Mouse (Mus musculus): ENCODE data around the gene Arid3a. TPM values are rescaled to one million over a fixed set of nuclear protein-coding genes. Genes with fewer than 3 reads are reported as not detected.

The Arid3a gene
- total RNA-seq, 2 experiments from 2014 or later, result 1.0 to 1.1 TPM

DNA sequence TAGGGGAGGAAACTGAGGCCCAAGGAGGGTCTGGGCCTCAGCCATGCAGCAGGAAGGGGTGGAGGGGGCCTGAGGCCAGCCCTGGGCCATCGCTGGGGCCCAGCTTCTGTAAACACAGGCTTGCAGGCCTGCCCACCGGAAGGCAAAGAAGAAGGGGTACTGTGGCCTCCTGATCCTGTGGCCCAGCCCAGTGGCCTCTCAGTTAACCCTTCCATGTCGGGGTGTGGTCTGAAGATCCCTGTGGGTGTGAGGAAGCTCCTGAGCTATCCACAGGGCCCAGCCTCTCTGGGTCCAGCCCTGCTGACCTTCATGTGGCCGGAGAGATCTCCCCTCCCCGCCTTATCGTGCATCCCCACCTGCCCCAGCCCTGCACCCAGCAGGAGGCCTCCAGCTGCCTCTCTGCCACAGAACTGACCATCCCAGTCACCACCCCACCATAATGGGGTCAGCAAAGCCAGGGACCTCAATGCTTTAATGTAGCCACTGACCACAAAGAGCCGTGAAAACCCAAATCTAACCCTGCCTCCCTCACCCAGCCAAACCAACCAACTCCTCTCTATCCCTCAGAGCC, 20.0 kb downstream of the Arid3a start:
- DNase-seq, result no peak

DNA sequence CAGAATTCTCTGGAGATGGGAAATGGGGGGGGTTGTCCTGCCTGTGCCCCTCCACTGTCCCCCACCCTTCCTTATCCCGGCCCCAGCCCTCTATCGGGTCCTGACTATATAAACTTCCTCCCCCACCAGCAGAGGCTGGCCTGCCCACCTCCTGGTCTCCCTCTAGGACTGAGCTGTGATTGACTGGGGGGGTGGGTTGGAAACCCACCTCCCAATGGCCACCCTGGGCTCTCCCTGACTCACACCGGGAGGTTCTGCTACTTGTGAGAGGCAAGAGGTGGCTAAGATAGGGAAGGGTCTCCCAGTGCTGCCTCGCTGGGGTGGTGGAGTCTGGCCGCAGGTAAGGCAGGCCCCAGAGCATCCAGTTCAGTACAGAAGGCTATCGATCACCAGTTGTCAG, 20.7 kb downstream of the Arid3a start:
- no peak for DNase-seq

GRCm38 (mm10) chr10:79949873-79950272, 23.0 kb downstream of the Arid3a start:
- DNase-seq, result no peak

DNA sequence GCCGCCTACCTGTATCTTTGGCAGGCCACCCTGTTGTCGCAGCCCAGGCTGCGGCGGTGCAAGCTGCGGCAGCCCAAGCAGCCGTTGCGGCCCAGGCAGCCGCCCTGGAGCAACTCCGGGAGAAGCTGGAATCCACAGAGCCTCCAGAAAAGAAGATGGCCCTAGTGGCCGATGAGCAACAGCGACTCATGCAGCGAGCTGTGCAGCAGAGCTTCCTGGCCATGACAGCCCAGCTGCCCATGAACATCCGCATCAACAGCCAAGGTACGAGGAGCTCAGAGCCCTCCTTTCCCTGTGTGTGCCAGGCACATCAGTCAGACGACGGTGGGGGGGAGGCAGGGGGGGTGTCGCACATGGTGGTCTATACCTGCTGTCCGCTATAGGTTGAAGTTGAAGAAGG, 23.8 kb downstream of the Arid3a start:
- no peak for DNase-seq

DNA sequence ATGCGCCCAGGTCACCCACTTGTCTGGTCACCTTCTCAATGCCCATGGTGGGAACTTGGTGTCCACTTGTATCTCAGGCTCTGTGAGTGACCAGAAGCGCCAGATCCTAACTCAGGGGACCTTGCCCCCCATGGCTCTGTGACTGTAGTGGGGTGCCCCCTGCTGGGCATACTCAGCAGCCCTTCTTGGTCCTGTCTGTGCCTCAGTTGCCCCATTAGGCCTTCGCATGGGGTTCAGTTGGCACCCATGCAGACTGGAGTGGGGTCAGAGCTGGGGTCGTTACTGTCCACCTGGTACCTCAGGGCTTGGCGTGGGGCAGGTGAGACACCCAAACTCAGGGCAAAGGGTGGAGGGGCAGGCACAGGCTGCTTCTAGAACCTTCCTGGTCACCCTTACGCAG, 27.1 kb downstream of the Arid3a start:
- DNase-seq, result peak in 1 of 2 experiments; percentile 59

- no peak for DNase-seq
These were observed 28.8 kb downstream of the Arid3a start for GRCm38 (mm10) chr10:79955691-79956090.

GRCm38 (mm10) chr10:79956643-79957154, 29.9 kb downstream of the Arid3a start:
- no peak for DNase-seq

- DNase-seq, result peak; percentile 85 to 94
These were observed 31.4 kb downstream of the Arid3a start for GRCm38 (mm10) chr10:79958140-79958816.

GRCm38 (mm10) chr10:79959412-79959811, 32.6 kb downstream of the Arid3a start:
- peak; percentile 52 to 77 for DNase-seq

DNA sequence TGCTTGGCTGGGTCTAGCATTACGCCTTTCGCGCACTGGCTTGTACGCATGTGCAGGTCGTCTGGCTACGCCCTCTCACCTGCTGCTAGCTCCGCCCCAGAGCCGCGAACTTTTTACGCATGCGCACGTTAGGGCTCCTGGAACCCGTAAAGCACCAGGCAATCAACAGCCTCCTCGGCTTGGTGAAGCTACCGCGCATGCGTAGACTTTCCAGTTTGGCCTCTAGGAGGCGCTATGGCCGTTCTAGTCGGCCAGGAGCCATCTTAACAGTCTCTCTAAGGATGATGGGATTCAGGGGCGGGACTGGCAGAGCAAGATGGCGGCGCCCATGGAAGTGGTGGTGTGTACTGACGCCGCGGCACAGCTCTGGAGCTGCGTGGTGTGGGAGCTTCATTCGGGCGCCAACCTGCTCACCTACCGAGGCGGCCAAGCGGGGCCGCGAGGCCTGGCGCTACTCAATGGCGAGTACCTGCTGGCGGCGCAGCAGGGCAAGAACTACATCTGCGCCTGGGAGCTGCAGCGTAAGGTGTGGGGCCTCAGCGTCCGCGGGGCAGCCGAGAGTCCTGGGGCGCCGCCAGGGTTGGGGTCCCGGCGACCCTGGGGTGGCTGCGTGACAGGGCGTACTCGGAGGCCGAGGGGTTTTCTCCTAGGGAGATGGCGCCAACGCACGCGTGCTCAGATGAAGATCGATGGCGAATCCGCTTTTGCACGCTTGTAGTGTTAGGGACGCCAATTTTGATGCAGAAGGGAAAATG, 33.2 kb downstream of the Arid3a start, which contains the start of gene Wdr18:
Wdr18 (plus strand) TSS at position 306 of the 755 bp plus-strand sequence.
- peak; percentile 99 for DNase-seq

DNA sequence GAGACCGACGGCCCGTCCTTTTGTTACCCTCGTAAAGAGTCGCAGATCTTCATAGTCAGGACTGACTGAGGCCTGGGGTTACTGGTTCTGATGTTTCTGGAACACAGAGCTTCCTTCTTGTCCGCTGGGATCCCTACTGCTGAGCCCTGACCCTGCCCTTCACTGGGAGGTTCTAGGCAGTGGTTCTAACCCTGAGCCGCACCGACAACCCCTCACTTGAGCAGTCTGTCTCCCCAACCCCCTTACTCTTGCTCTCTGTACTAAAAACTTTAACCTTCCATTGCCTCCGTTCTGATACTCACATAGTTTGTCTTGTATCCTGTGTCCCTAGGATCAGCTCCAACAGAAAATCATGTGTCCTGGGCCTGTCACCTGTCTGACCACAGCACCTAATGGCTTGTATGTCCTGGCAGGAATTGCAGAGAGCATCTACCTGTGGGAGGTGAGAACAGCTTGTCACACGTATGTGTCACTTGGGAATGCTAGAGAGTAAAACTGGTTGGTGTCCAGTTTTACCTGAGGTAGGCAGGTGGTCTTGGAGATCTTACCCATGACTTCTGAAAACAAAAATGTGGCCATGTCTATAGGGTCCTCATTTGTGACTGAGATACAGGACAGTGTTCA, 33.9 kb downstream of the Arid3a start:
- no peak for DNase-seq

GRCm38 (mm10) chr10:79964727-79965126, 37.9 kb downstream of the Arid3a start:
- no peak for DNase-seq

- DNase-seq, result no peak
These were observed 38.5 kb downstream of the Arid3a start for GRCm38 (mm10) chr10:79965325-79965724.

GRCm38 (mm10) chr10:79966886-79967400, 40.1 kb downstream of the Arid3a start:
- peak; percentile 67 to 75 for DNase-seq

DNA sequence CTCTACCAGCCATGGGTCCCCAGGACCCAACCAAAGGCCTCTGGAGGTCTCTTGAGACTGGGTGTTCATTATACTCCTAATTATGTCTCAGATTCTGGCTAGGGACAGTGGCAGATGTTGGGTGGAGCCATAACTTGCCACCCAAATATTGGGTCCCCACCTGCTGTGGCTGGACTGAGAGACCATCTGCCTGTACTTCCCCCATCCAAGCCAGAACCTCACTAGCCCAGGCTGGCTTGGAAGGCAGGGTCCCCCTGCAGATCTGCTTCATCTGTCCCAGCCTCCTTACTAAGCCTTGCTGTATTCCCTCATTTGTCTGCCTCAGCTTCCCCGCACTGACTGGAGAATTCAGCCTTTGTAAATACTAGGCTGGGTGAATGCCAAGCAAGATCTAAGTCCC, 41.3 kb downstream of the Arid3a start:
- no peak for DNase-seq

DNA sequence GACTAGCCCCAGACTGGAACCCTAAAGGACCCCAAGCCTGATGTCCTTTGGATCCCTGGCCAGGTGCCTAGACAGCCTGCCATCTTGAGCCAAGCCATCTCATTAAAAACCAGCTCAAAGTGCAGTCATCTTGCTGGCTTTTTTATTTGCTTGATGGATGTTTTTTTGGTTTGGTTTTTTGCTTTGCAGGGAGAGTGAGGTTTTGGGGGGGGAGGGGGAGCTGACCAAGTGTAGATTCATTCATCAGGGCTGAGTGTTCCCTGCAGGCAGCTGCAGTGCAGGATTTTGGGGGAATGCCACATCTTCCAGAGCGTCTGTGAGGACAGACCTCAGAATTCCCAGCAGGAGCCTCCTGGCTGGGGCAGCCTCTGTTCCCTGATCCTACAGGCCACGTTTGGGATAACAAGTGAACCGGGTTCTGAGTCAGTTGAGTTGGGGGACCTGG, 42.3 kb downstream of the Arid3a start:
- no peak for DNase-seq

DNA sequence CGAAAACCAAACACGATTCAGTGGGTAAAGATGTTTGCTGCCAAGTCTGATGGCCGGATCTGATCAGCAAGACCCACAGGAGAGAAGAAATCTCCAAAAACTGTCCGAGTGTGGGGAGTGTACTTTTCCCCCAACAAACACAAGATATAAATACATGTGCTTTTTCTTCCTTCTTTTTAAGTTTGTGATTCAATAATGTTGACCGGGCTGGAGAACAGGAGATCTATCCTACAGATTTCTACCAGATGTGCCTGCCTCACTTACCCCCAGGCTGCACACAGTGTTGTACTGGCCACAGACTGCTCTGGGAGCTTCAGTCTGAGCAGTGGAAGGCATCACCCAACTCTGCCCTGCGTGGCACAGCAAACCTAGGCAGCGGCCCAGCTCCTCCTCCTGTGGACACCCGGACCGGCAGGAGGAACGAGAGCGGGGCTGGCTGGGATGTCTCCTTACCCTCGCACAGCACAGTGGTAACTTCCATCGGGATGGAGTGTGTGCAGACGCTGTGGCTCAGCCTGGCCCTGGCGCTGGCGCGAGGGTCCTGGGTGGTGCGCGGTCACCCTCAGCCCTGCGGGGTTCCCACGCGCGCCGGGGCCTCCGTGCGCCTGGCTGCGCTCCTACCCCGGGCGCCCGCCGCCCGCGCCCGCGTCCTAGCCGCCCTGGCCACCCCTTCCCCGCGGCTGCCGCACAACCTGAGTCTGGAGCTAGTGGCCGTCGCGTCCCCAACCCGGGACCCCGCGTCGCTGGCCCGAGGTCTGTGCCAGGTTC, 43.8 kb downstream of the Arid3a start, which contains the start of gene Grin3b:
Grin3b (plus strand) TSS at position 301 of the 768 bp plus-strand sequence.
- DNase-seq, result no peak

- no peak for DNase-seq
These were observed 44.3 kb downstream of the Arid3a start for GRCm38 (mm10) chr10:79971183-79971497.

DNA sequence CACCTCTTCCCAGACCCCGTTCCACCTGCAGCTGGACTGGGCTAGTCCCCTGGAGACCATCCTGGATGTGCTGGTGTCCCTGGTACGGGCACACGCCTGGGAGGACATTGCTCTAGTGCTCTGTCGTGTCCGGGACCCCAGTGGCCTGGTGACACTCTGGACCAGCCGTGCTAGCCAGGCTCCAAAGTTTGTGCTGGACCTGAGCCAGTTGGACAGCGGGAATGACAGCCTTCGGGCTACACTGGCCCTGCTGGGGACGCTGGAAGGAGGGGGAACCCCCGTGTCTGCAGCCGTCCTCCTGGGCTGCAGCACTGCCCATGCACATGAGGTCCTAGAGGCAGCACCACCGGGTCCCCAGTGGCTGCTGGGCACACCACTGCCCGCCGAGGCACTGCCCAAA, 46.0 kb downstream of the Arid3a start:
- DNase-seq, result peak; percentile 55 to 58

DNA sequence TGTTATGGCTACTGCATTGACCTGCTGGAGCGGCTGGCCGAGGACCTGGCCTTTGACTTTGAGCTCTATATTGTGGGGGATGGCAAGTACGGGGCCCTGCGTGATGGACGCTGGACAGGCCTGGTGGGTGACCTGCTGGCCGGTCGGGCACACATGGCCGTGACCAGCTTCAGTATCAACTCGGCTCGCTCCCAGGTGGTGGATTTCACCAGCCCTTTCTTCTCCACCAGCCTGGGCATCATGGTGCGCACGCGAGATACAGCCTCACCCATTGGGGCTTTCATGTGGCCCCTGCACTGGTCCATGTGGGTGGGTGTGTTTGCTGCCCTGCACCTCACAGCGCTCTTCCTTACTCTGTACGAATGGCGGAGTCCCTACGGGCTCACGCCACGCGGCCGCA, 47.2 kb downstream of the Arid3a start:
- no peak for DNase-seq

GRCm38 (mm10) chr10:79974668-79975067, 47.8 kb downstream of the Arid3a start:
- no peak for DNase-seq
